Mouse (Mus musculus) neural tube, embryonic 15.5 days (tissue): ENCODE results near the gene Ttc30b. TPM values are rescaled to one million over a fixed set of nuclear protein-coding genes. Genes with fewer than 3 reads are reported as not detected.

Experiments used
- ATAC-seq: fragments of 200-750 bp; cut with Nextera tagmentation; 2 replicates; pipeline ENCODE4 v1.8.0; 2017; ENCODE audit warnings: mild to moderate bottlenecking, moderate TSS enrichment, moderate library complexity; ENCODE audit not compliant: low FRiP score
- H3K27ac ChIP-seq: fragments of 300-500 bp; sonication (generic); replicated peaks from 2 replicates; pipeline ENCODE4 v1.5.1; 2015; ENCODE audit warnings: mild to moderate bottlenecking, inconsistent platforms
- H3K27me3 ChIP-seq: fragments of 300-500 bp; sonication (generic); replicated peaks from 2 replicates; pipeline ENCODE4 v1.6.1; 2015; ENCODE audit warnings: inconsistent platforms
- H3K36me3 ChIP-seq: fragments of 300-500 bp; sonication (generic); 2 replicates; pipeline ENCODE4 v1.6.1; 2015; ENCODE audit warnings: inconsistent platforms
- H3K4me1 ChIP-seq: fragments of 300-500 bp; sonication (generic); 2 replicates; pipeline ENCODE4 v1.6.1; 2015; ENCODE audit warnings: inconsistent platforms
- H3K4me2 ChIP-seq: fragments of 300-500 bp; sonication (generic); 2 replicates; pipeline ENCODE4 v1.6.1; 2015; ENCODE audit warnings: inconsistent platforms, mild to moderate bottlenecking, moderate library complexity
- H3K4me3 ChIP-seq: fragments of 300-500 bp; sonication (generic); replicated peaks from 2 replicates; pipeline ENCODE4 v1.5.1; 2015; ENCODE audit warnings: mild to moderate bottlenecking, inconsistent platforms
- H3K9ac ChIP-seq: fragments of 300-500 bp; sonication (generic); replicated peaks from 2 replicates; pipeline ENCODE4 v1.6.1; 2015; ENCODE audit warnings: mild to moderate bottlenecking, inconsistent platforms
- H3K9me3 ChIP-seq: fragments of 300-500 bp; sonication (generic); replicated peaks from 2 replicates; pipeline ENCODE4 v1.6.1; 2016; ENCODE audit warnings: inconsistent platforms
- WGBS: fragments of 180-500 bp; shearing (Covaris S2); methylation state at CpG from one replicate; pipeline ENCODE4 v1.1.7; 2015; ENCODE audit warnings: mixed read lengths; 5-methylcytosine and 5-hydroxymethylcytosine counted together
- polyA plus RNA-seq: library from polyadenylated mRNA; unstranded; fragments of >200 nt; fragmentation: Nextera tagmentation; extraction: Ambion mirVana; gene quantifications from 2 replicates; pipeline ENCODE4 v1.2.1, GENCODE M21; 2015

The Ttc30b gene
- polyA plus RNA-seq, 1 experiment from 2014 or later, result 17.4 TPM

- Histone ChIP-seq H3K27me3 (0 out of 2 replicates have a peak, but pooled peaks cover 3% of the 10 kb centered on the region), H3K4me3 (peak overlapping the region; percentile 10; the same call in 1 of the 2 replicates), H3K36me3 (no peaks in the 10 kb centered on the region), H3K27ac (0 out of 2 replicates have a peak overlapping the region, but pooled peaks have one; percentile 18), H3K9ac (no peak overlapping the region), H3K4me1 (peaks cover 26% of the 10 kb centered on the region), H3K9me3 (no peaks in the 10 kb centered on the region), H3K4me2 (peak overlapping the region; percentile 49)
- WGBS, result 23% methylated on average over 5 of the region's 5 CpGs
- peak; percentile 76; the same call in 1 of the 2 replicates for ATAC-seq
These were observed 26.6 kb upstream of the Ttc30b start for GRCm38 (mm10) chr2:75964972-75965371.

- WGBS, result 13% methylated on average over 14 of the region's 14 CpGs
- 0 out of 2 replicates have a peak, but pooled peaks cover 3% of the 10 kb centered on the region for H3K27me3 ChIP-seq
These were observed 26.1 kb upstream of the Ttc30b start for GRCm38 (mm10) chr2:75964512-75964911.

GRCm38 (mm10) chr2:75964051-75964450 lies 25.7 kb upstream of the Ttc30b start:
- H3K27me3 ChIP-seq, result 0 out of 2 replicates have a peak, but pooled peaks cover 3% of the 10 kb centered on the region
- H3K4me3 ChIP-seq, result no peak overlapping the region
- H3K4me2 ChIP-seq, result peak overlapping the region; percentile 49; the same call in 1 of the 2 replicates
- no peak overlapping the region for H3K27ac ChIP-seq
- ATAC-seq, result no peak
- H3K9ac ChIP-seq, result no peak overlapping the region
- H3K9me3 ChIP-seq, result no peaks in the 10 kb centered on the region
- WGBS, result 68% methylated on average over 5 of the region's 5 CpGs
- H3K4me1 ChIP-seq, result peaks cover 35% of the 10 kb centered on the region
- no peaks in the 10 kb centered on the region for H3K36me3 ChIP-seq

More at GRCm38 (mm10) chr2:75964512-75964911, 26.1 kb upstream of the Ttc30b start:
- Histone ChIP-seq H3K9ac (0 out of 2 replicates have a peak overlapping the region, but pooled peaks have one; percentile 12), H3K4me3 (peak overlapping the region; percentile 10; the same call in 1 of the 2 replicates), H3K9me3 (no peaks in the 10 kb centered on the region), H3K27ac (0 out of 2 replicates have a peak overlapping the region, but pooled peaks have one; percentile 18), H3K36me3 (no peaks in the 10 kb centered on the region), H3K4me2 (peak overlapping the region; percentile 49), H3K4me1 (peaks cover 30% of the 10 kb centered on the region)
- ATAC-seq, result peak; percentile 64; the same call in 1 of the 2 replicates

- H3K9ac ChIP-seq, result no peak overlapping the region
- H3K4me3 ChIP-seq, result no peak overlapping the region
- no peak overlapping the region for H3K4me2 ChIP-seq
- no peak for ATAC-seq
- H3K4me1 ChIP-seq, result peaks cover 40% of the 10 kb centered on the region
- H3K36me3 ChIP-seq, result no peaks in the 10 kb centered on the region
- no peaks in the 10 kb centered on the region for H3K9me3 ChIP-seq
- no peak overlapping the region for H3K27ac ChIP-seq
- 0 out of 2 replicates have a peak, but pooled peaks cover 3% of the 10 kb centered on the region for H3K27me3 ChIP-seq
- WGBS, result 59% methylated on average over 10 of the region's 10 CpGs
These were observed 24.9 kb upstream of the Ttc30b start for GRCm38 (mm10) chr2:75963211-75963840.

GRCm38 (mm10) chr2:75960366-75961330 lies 22.3 kb upstream of the Ttc30b start:
- Histone ChIP-seq H3K4me1 (peaks cover 46% of the 10 kb centered on the region), H3K4me3 (no peak overlapping the region), H3K27ac (peak overlapping the region; percentile 73), H3K27me3 (0 out of 2 replicates have a peak, but pooled peaks cover 3% of the 10 kb centered on the region), H3K9me3 (no peaks in the 10 kb centered on the region), H3K9ac (peak overlapping the region; percentile 17; the same call in 1 of the 2 replicates), H3K4me2 (peak overlapping the region; percentile 48), H3K36me3 (no peaks in the 10 kb centered on the region)
- peak; percentile 49; the same call in 1 of the 2 replicates for ATAC-seq
- 50% methylated on average over 15 of the region's 15 CpGs for WGBS

GRCm38 (mm10) chr2:75959850-75960365 lies 21.5 kb upstream of the Ttc30b start:
- Histone ChIP-seq H3K27ac (peak overlapping the region; percentile 73), H3K27me3 (0 out of 2 replicates have a peak, but pooled peaks cover 3% of the 10 kb centered on the region), H3K4me3 (peak overlapping the region; percentile 1; the same call in 1 of the 2 replicates), H3K9me3 (no peaks in the 10 kb centered on the region), H3K9ac (peak overlapping the region; percentile 17), H3K4me1 (peaks cover 44% of the 10 kb centered on the region), H3K4me2 (peak overlapping the region; percentile 48), H3K36me3 (no peaks in the 10 kb centered on the region)
- 9% methylated on average over 15 of the region's 15 CpGs for WGBS
- ATAC-seq, result peak; percentile 25; the same call in 1 of the 2 replicates

- Histone ChIP-seq H3K4me2 (peak overlapping the region; percentile 48), H3K36me3 (no peaks in the 10 kb centered on the region), H3K27me3 (0 out of 2 replicates have a peak, but pooled peaks cover 3% of the 10 kb centered on the region), H3K4me3 (peak overlapping the region; percentile 1; the same call in 1 of the 2 replicates), H3K9me3 (no peaks in the 10 kb centered on the region), H3K9ac (peak overlapping the region; percentile 17; the same call in 1 of the 2 replicates), H3K27ac (no peak overlapping the region; the same call in 1 of the 2 replicates), H3K4me1 (peaks cover 39% of the 10 kb centered on the region)
- ATAC-seq, result 0 out of 2 replicates have a peak, but pooled peaks have one; percentile 14
- WGBS, result 28% methylated on average over 18 of the region's 18 CpGs
These were observed 20.9 kb upstream of the Ttc30b start for GRCm38 (mm10) chr2:75959183-75959849.

- Histone ChIP-seq H3K9me3 (no peaks in the 10 kb centered on the region), H3K27me3 (no peaks in the 10 kb centered on the region), H3K4me3 (no peak overlapping the region), H3K27ac (no peak overlapping the region), H3K9ac (no peak overlapping the region), H3K4me1 (peaks cover 27% of the 10 kb centered on the region), H3K36me3 (no peaks in the 10 kb centered on the region), H3K4me2 (no peak overlapping the region)
- no peak for ATAC-seq
- WGBS, result 66% methylated on average over 14 of the region's 14 CpGs
These were observed 17.3 kb upstream of the Ttc30b start for GRCm38 (mm10) chr2:75955709-75956108.

- ATAC-seq, result no peak
- WGBS, result 88% methylated on average over 5 of the region's 5 CpGs
- no peak overlapping the region for H3K4me2 ChIP-seq
- H3K27ac ChIP-seq, result no peak overlapping the region
- H3K36me3 ChIP-seq, result no peaks in the 10 kb centered on the region
- no peak overlapping the region for H3K4me3 ChIP-seq
- no peaks in the 10 kb centered on the region for H3K27me3 ChIP-seq
- no peak overlapping the region for H3K9ac ChIP-seq
- no peaks in the 10 kb centered on the region for H3K9me3 ChIP-seq
- peaks cover 6% of the 10 kb centered on the region; the same call in 1 of the 2 replicates for H3K4me1 ChIP-seq
These were observed 14.9 kb upstream of the Ttc30b start for GRCm38 (mm10) chr2:75953320-75953719.

GRCm38 (mm10) chr2:75950685-75951084 lies 12.3 kb upstream of the Ttc30b start:
- no peaks in the 10 kb centered on the region for H3K36me3 ChIP-seq
- H3K4me1 ChIP-seq, result no peaks in the 10 kb centered on the region
- no peak overlapping the region for H3K4me3 ChIP-seq
- no peaks in the 10 kb centered on the region for H3K9me3 ChIP-seq
- H3K4me2 ChIP-seq, result no peak overlapping the region
- no peak overlapping the region for H3K9ac ChIP-seq
- H3K27ac ChIP-seq, result no peak overlapping the region
- WGBS, result 80% methylated on average over 8 of the region's 8 CpGs
- no peaks in the 10 kb centered on the region for H3K27me3 ChIP-seq
- ATAC-seq, result no peak
